Mouse (Mus musculus) hindbrain, embryonic 16.5 days (tissue): ENCODE results near the gene Mbd3l1. TPM values are rescaled to one million over a fixed set of nuclear protein-coding genes. Genes with fewer than 3 reads are reported as not detected.

Source experiments
- microRNA-seq: library from miRNA; unstranded; fragments of <30 nt; microRNA quantifications from one replicate; pipeline ENCODE4, GENCODE M21; 2017
- polyA plus RNA-seq: library from polyadenylated mRNA; unstranded; fragments of >200 nt; fragmentation: Nextera tagmentation; extraction: Ambion mirVana; gene quantifications from 2 replicates; pipeline ENCODE4 v1.2.1, GENCODE M21; 2015

The Mbd3l1 gene
- polyA plus RNA-seq, 1 experiment from 2014 or later: not detected

Small RNAs within 50 kb of the gene (microRNA-seq; reads per million reads assigned to microRNA genes)
- gene Gm22854: not detected

Other genes with a start within 250 kb of the Mbd3l1 start
- gene Chordc1, start 186.2 kb upstream of the Mbd3l1 start, polyA plus RNA-seq: 115 and 116 TPM in 2 replicates
- gene Naalad2, start 75.4 kb upstream of the Mbd3l1 start, polyA plus RNA-seq: 2.5 and 3.3 TPM in 2 replicates
- not detected in 2 replicates for gene Ubtfl1, start 73.9 kb upstream of the Mbd3l1 start, polyA plus RNA-seq
- gene Mbd3l2, start 47.7 kb upstream of the Mbd3l1 start, polyA plus RNA-seq: not detected in 2 replicates
- 31.3 and 38.0 TPM in 2 replicates for gene Zfp558, start 91 bp upstream of the Mbd3l1 start, polyA plus RNA-seq
- gene Muc16, start 196.2 kb downstream of the Mbd3l1 start, polyA plus RNA-seq: 0.09 TPM in 1 of 2 replicates, not detected in the other